Mouse (Mus musculus): Measurements from ENCODE around the gene Taok2.

The Taok2 gene

GRCm38 (mm10) chr7:126847116-126847420 lies 37.4 kb downstream of the Taok2 start, which contains the start of gene Doc2a:
Doc2a (plus strand) TSS chr7:126847416.
- in situ Hi-C loops (cut with MboI; ENCODE audit: low pct_unique_long_range_greater_than_20kb in 1 of 2, low sequenced_read_pairs in 2 of 2, unreplicated experiment in 1 of 2): loop anchor here in 1 of 2 experiments (25.0 kb wide), 1 partner anchor 115 kb away; the partner anchor contains the start of gene Sez6l2

DNA sequence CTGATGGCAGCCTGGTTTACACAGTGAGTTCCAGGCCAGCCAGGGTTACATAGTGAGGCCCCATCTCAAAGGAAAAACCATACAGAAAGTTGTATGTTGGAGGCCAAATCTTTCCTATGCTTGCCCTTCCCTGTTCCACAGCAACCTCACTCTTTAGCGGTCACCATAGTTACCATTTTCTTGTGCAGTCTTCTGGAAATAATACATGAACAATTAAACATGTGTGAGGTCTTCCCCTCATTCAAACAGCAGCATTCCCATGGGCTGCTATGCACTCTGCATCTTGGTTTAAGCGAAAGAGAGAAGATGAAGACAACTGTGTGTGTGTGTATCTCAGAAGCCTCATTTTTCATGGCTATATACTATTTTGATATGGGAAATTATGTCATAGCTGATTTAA lies 39.0 kb downstream of the Taok2 start:
- in situ Hi-C loops (cut with MboI; ENCODE audit: low pct_unique_long_range_greater_than_20kb in 1 of 2, low sequenced_read_pairs in 2 of 2, unreplicated experiment in 1 of 2): loop anchor here in 1 of 2 experiments (25.0 kb wide), 1 partner anchor 117 kb away; the partner anchor contains the start of gene Sez6l2

DNA sequence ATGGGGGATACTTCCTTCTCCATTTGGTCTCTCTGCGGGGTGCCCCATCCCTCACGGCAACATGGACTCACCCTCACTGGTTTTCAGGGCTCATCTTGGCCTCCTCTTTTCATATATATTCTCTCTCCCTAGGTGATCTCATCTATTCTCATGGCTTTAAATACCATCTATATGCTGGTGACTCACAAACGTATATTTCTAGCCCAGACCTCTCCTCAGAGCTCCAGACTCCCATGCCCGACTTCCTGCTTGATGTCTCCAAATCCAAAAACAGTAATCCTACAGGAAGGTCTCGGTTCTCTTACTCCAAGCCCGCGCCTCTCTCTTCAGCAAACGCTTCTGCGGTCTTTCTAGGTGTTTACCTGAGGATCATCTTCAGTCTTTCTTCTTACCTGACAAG lies 41.2 kb downstream of the Taok2 start:
- in situ Hi-C loops (cut with MboI; ENCODE audit: low pct_unique_long_range_greater_than_20kb in 1 of 2, low sequenced_read_pairs in 2 of 2, unreplicated experiment in 1 of 2): loop anchor here in 1 of 2 experiments (25.0 kb wide), 1 partner anchor 119 kb away; the partner anchor contains the start of gene Sez6l2

- in situ Hi-C loops (cut with MboI; ENCODE audit: low pct_unique_long_range_greater_than_20kb in 1 of 2, low sequenced_read_pairs in 2 of 2, unreplicated experiment in 1 of 2): loop anchor here (10.0 to 25.0 kb wide), 2 partner anchors 129 to 272 kb away; partner anchors contain the start of gene Sez6l2 (in 1 of the 2)
These were observed 51.2 kb downstream of the Taok2 start for GRCm38 (mm10) chr7:126833294-126833693.

GRCm38 (mm10) chr7:126832036-126832598 lies 52.4 kb downstream of the Taok2 start:
- in situ Hi-C loops (cut with MboI; ENCODE audit: low pct_unique_long_range_greater_than_20kb in 1 of 2, low sequenced_read_pairs in 2 of 2, unreplicated experiment in 1 of 2): loop anchor here (10.0 to 25.0 kb wide), 2 partner anchors 130 to 273 kb away; partner anchors contain the start of gene Sez6l2 (in 1 of the 2)

- in situ Hi-C loops (cut with MboI; ENCODE audit: low pct_unique_long_range_greater_than_20kb in 1 of 2, low sequenced_read_pairs in 2 of 2, unreplicated experiment in 1 of 2): loop anchor here (10.0 to 25.0 kb wide), 2 partner anchors 131 to 273 kb away; partner anchors contain the start of gene Sez6l2 (in 1 of the 2)
These were observed 53.0 kb downstream of the Taok2 start, which contains the start of gene 4930451I11Rik for GRCm38 (mm10) chr7:126831539-126831938. 4930451I11Rik (minus strand) TSS chr7:126831639.

GRCm38 (mm10) chr7:126825952-126826351 lies 58.6 kb downstream of the Taok2 start:
- in situ Hi-C loops (cut with MboI; ENCODE audit: low pct_unique_long_range_greater_than_20kb in 1 of 2, low sequenced_read_pairs in 2 of 2, unreplicated experiment in 1 of 2): loop anchor here in 1 of 2 experiments (25.0 kb wide), 1 partner anchor 136 kb away; the partner anchor contains the start of gene Sez6l2

DNA sequence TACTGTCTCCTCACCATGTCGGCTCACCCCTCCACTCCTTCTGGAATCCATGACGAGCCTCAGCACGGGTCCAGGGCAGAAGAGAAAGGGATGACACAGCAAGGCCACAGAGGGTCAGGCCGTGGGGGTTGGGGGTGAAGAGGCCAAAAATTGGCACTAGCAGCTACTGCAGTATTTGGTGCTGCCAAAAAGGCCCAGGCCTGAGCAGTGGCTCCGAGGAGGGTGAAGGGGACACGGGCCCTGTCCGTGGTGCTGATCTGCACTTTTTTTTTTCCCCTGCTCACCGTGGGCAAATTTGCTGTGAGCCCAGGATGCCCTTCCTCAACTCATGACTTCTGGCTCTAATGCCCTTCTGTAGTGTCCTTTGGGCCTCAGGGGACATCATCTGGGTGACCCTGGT lies 59.1 kb downstream of the Taok2 start:
- in situ Hi-C loops (cut with MboI; ENCODE audit: low pct_unique_long_range_greater_than_20kb in 1 of 2, low sequenced_read_pairs in 2 of 2, unreplicated experiment in 1 of 2): loop anchor here in 1 of 2 experiments (25.0 kb wide), 1 partner anchor 137 kb away; the partner anchor contains the start of gene Sez6l2

GRCm38 (mm10) chr7:126823940-126824339 lies 60.6 kb downstream of the Taok2 start:
- in situ Hi-C loops (cut with MboI; ENCODE audit: low pct_unique_long_range_greater_than_20kb in 1 of 2, low sequenced_read_pairs in 2 of 2, unreplicated experiment in 1 of 2): no loop called here

DNA sequence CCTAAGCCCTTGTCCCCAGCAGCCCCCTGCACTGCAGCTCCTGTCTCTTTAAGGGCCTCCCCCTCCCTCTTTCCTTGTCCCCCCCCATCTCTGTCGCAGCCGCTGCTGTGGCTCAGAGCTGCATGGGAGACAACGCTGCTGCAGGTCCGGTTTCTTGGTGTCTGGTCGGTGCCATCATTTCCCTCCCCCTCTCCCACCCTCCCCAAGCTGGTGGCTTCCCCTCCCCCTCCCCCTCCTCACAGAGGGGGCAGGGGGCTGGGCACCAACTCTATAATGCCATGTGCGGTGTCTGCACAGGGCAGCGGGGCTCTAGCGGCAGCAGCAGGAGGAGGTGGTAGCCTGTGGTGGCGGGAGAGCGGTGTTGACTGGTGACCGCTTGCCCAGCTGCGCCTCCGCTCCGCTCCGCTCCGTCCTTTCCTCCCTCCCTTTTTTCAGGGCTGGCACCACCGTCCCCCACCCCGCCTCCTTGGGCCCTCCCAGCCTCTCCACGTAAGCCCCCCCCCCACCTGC lies 61.2 kb downstream of the Taok2 start:
- in situ Hi-C loops (cut with MboI; ENCODE audit: low pct_unique_long_range_greater_than_20kb in 1 of 2, low sequenced_read_pairs in 2 of 2, unreplicated experiment in 1 of 2): no loop called here

DNA sequence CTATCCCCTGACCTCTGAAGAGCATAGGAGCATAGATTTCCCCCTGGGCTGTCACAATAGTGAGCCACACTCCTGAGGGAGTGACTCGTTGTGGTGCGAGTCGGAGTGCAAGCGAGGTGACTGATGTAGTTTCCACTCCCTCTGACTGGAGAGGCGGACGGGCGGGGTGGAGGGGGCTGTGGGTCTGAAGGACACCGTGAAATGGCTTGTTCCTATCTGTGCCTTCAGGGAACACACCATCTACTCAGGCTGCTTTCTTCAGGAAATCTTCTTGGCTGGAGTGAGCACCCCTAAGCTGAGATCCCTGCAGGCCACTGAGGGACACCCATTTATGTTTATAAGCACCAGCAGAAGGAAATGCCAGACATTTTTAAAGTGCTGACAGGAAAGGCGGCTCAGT lies 61.8 kb downstream of the Taok2 start:
- in situ Hi-C loops (cut with MboI; ENCODE audit: low pct_unique_long_range_greater_than_20kb in 1 of 2, low sequenced_read_pairs in 2 of 2, unreplicated experiment in 1 of 2): no loop called here

DNA sequence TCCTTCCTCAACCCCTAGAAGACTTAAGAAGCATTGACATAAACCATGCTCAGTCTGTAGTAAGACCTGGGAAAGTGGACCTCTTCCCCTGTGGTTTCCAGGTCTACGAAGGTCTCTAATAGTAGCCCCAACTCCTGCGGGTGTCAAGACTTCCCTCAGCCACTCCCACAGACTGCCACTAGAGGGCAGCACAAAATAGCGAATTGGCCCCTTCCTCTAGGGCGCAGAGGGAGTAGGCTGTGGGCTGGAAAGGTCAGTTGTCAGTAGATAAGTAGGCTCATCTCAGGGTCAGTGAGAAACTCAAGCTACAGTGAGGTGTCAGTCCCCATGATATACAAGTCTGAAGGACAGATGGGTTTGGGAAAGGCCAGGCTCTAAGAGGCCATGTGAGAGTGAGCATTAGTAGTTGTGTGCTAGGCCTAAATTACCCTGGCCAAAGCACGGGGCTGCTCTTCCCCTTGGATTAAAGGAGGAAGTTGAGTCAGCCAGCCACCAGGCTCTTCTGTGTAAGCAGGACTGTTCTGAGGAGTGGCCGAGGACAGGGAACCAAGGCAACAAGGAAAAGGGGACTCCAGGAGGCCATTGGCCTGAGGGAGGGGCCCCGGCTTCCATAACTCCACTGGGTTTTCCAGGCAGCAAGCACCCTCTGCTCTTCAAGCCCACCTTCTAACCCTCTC lies 62.5 kb downstream of the Taok2 start:
- in situ Hi-C loops (cut with MboI; ENCODE audit: low pct_unique_long_range_greater_than_20kb in 1 of 2, low sequenced_read_pairs in 2 of 2, unreplicated experiment in 1 of 2): no loop called here

- in situ Hi-C loops (cut with MboI; ENCODE audit: low pct_unique_long_range_greater_than_20kb in 1 of 2, low sequenced_read_pairs in 2 of 2, unreplicated experiment in 1 of 2): loop anchor here in 1 of 2 experiments (10.0 kb wide), 1 partner anchor 276 kb away; the partner anchor contains the start of gene AI467606
These were observed 65.7 kb downstream of the Taok2 start for GRCm38 (mm10) chr7:126818818-126819217.

DNA sequence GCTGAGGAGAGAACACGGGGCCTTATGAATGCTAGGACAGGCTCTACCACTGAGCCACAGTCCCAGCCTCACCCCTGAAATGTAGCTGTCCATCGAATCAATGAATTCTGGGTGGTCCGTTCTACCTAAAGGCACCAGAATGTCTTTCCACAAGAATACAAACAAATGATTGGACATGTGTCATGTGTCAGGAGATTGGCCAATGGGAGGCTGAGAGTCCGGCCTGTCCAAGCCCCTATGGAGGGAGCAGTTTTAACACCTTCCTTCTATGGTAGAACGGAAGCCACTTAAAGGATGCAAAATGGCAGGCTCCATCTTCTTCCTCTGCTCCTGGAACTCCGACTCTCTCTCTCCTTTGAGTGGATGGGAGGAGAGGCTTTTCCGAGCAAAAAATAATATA lies 66.9 kb downstream of the Taok2 start:
- in situ Hi-C loops (cut with MboI; ENCODE audit: low pct_unique_long_range_greater_than_20kb in 1 of 2, low sequenced_read_pairs in 2 of 2, unreplicated experiment in 1 of 2): loop anchor here in 1 of 2 experiments (10.0 kb wide), 1 partner anchor 277 kb away; the partner anchor contains the start of gene AI467606

DNA sequence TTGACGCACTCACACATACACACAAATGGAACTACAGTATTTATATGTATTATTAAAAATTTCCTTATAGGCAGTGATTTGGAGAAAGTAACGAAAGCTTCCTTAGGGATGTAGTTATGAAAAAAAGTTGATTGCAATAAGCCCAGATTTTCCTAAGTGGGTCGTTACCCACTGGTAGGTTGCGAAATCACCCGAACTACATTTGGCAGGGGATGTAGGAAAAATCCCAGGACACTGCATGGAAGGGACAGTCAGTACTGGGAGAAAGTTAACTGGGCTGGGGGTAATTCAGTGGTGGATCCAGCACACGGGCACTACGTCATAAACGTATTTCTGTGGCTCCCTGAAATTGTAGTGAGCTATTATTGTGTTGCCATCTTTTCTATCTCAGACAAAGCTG lies 68.0 kb downstream of the Taok2 start:
- in situ Hi-C loops (cut with MboI; ENCODE audit: low pct_unique_long_range_greater_than_20kb in 1 of 2, low sequenced_read_pairs in 2 of 2, unreplicated experiment in 1 of 2): loop anchor here in 1 of 2 experiments (10.0 kb wide), 1 partner anchor 278 kb away; the partner anchor contains the start of gene AI467606

DNA sequence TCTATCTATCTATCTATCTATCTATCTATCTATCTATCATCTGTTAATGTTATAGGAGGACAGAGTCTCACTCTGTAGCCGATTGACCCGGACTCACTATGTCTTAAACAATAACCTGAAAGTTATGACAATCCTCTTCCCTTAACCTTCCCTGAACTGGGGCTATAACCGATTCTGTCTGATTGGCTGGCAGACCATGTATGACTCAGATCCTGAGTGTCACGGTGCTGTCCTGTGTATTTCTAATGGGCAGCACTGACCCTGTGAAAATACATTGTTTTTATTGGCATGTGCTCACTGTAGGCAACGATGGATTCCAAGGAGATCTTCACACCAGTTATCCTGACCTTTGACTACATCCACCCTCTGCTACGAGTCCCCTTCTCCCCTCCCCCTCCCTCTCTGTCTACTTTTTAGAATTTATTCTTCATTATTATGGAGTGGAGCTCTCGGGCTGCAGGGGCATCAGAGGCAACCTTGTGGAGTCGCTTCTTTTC lies 68.7 kb downstream of the Taok2 start:
- in situ Hi-C loops (cut with MboI; ENCODE audit: low pct_unique_long_range_greater_than_20kb in 1 of 2, low sequenced_read_pairs in 2 of 2, unreplicated experiment in 1 of 2): loop anchor here in 1 of 2 experiments (10.0 kb wide), 1 partner anchor 279 kb away; the partner anchor contains the start of gene AI467606

Data from mouse embryonic stem cell (cell line).